In the genomic region with DNA sequence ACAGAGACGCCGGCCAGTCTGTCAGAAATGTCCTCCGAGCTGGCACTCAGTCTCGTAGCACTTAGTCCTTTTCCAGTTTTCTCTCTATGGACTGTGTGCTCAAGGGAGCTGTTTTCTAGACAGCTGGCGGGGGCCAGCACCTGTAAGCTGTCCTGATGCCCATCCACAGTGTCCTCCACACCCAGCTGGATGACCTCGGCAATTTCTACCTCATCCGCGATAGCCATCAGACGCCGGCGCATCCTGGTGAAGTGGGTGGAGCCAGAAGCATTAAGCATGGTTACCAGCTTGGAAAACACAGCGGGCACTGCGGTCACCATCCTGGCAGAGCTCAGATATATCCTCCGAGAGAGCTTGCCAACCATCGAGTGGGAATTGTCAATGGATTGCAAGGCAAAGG, we compare ENCODE assay signal across 19 mouse cellular contexts. TPM values are rescaled to one million over a fixed set of nuclear protein-coding genes. Genes with fewer than 3 reads are reported as not detected.
DNase-seq lines count a peak whose midpoint lies in the region; ATAC-seq and TF ChIP-seq lines count a peak whose summit lies in the region.
"Had no signal": no experiment of that assay in that cellular context is flagged by ENCODE, and none has a peak within 500 bp of the region (broad histone marks: within the 10 kb centered on the region; RNA-seq: fewer than 3 reads in every experiment).

No protein-coding gene starts in this region.

- peaks cover 96% of the 10 kb centered on the region for H3K36me3 ChIP-seq in intestine, postnatal 0 days (ENCODE audit: control insufficient read depth, insufficient read depth)
- H3K36me3 ChIP-seq in intestine, embryonic 15.5 days: peaks cover 64% of the 10 kb centered on the region

- H3K9ac ChIP-seq in intestine, postnatal 0 days (ENCODE audit: low read depth, low read length): no peak overlapping the region
- no peak overlapping the region for H3K9ac ChIP-seq in intestine, embryonic 15.5 days

- H3K27ac ChIP-seq in intestine, postnatal 0 days (ENCODE audit: low read depth, low read length): peak overlapping the region; percentile 1; the same call in 1 of the 2 replicates
- H3K27ac ChIP-seq in intestine, embryonic 15.5 days: no peak overlapping the region

- DNase-seq in heart, adult 11 months: peak; percentile 87
- DNase-seq in heart, adult 8-10 months (ENCODE audit: low spot score): no peak
- DNase-seq: adrenal gland, adult 2 months; adrenal gland, adult 8-10 months; adrenal gland, postnatal 10 days; adrenal gland, postnatal 14 days; adrenal gland, postnatal 25 days; adrenal gland, postnatal 36 days; B cell, adult 2 months; cerebellum, adult 11 months; cerebellum, adult 11-12 months; cerebellum, adult 18-20 months had no signal

- 94% methylated on average over 15 of the region's 15 CpGs for WGBS in intestine, postnatal 0 days
- 94% methylated on average over 15 of the region's 15 CpGs for WGBS in intestine, embryonic 15.5 days

- no peak for TF ChIP-seq CTCF in intestine, postnatal 0 days (IDR thresholded peaks at IDR 0.05; ENCODE audit: low read depth)

- H3K4me2 ChIP-seq in intestine, postnatal 0 days (replicated peaks; ENCODE audit: low read depth): no peak overlapping the region
- no peak overlapping the region for H3K4me2 ChIP-seq in intestine, embryonic 15.5 days (replicated peaks)

- no peak for ATAC-seq in intestine, postnatal 0 days
- ATAC-seq in intestine, embryonic 15.5 days: no peak
- ATAC-seq: activated CD4-positive, CD25-positive, alpha-beta regulatory T cell, adult 4 months; CD4-positive, CD25-positive, alpha-beta regulatory T cell, adult 4 months; Patski had no signal

- H3K4me1 ChIP-seq in intestine, postnatal 0 days (replicated peaks; ENCODE audit: control insufficient read depth, insufficient read depth, low read length): no peaks in the 10 kb centered on the region
- no peaks in the 10 kb centered on the region for H3K4me1 ChIP-seq in intestine, embryonic 15.5 days (replicated peaks)

- no peak overlapping the region for H3K4me3 ChIP-seq in intestine, postnatal 0 days (ENCODE audit: low read depth, low read length)
- no peak overlapping the region for H3K4me3 ChIP-seq in intestine, embryonic 15.5 days (replicated peaks)

- no peaks in the 10 kb centered on the region for H3K27me3 ChIP-seq in intestine, postnatal 0 days (replicated peaks; ENCODE audit: control insufficient read depth, insufficient read depth, low read length)
- no peaks in the 10 kb centered on the region for H3K27me3 ChIP-seq in intestine, embryonic 15.5 days (replicated peaks)
- H3K27me3 ChIP-seq: CH12.LX, Patski had no signal

- no peaks in the 10 kb centered on the region for H3K9me3 ChIP-seq in intestine, postnatal 0 days (ENCODE audit: control insufficient read depth)
- no peaks in the 10 kb centered on the region for H3K9me3 ChIP-seq in intestine, embryonic 15.5 days
- H3K9me3 ChIP-seq: G1E had no signal

RNA-seq across cellular contexts. Expression of a gene that starts 52.9 kb away (rescaled TPM):
- 10 to 100 TPM; 20.9 to 29.5 (median 21.3) TPM for total RNA-seq in heart, adult 8-10 months (2022)
- polyA plus RNA-seq in intestine, postnatal 0 days (2015; fragmentation: Nextera tagmentation; extraction: Ambion mirVana): 11.8 and 14.6 TPM in 2 replicates
- 22.3 and 24.1 TPM in 2 replicates for polyA plus RNA-seq in intestine, embryonic 15.5 days (2015; fragmentation: Nextera tagmentation; extraction: Ambion mirVana)
